Mouse (Mus musculus) activated CD4-positive, CD25-positive, alpha-beta regulatory T cell, adult 9 weeks (primary cell): ENCODE results near the gene Eif3f. TPM values are rescaled to one million over a fixed set of nuclear protein-coding genes. Genes with fewer than 3 reads are reported as not detected.

Source experiments
- polyA plus RNA-seq: library from polyadenylated mRNA; unstranded; fragments of 100-300 nt; shearing (Covaris generic); gene quantifications from one replicate; pipeline ENCODE4 v1.2.1, GENCODE M21; 2017

Eif3f gene
- 31.2 TPM for polyA plus RNA-seq

GRCm38 (mm10) chr7:108933794-108934731 lies at the start of gene Eif3f:
Gene Eif3f (plus strand): TSS chr7:108934417.

DNA sequence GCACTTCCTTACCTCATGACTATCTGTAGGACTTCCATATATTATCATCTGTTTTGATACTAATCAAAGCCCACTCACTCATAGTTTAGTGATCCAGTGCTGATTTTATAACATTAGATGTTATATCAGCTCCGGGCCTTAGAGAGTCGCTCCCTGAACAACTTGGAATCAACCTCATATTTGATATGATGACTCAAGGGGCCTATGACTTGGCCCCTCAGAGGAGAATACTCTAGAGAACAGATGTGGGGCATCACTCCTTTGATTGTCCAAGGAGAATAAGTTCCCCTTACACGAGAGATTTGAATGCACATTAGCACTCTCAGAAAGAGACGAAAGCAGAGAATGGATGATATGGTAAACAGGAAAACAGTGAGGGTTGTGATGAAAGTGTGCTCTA lies 49.3 kb upstream of the Eif3f start, which contains the start of gene Olfr518:
Olfr518 (minus strand) TSS at position 101 of the 400 bp plus-strand sequence.

GRCm38 (mm10) chr7:108894320-108894719 lies 39.9 kb upstream of the Eif3f start, which contains the start of gene Olfr519:
Gene Olfr519 (minus strand): TSS chr7:108894420.

DNA sequence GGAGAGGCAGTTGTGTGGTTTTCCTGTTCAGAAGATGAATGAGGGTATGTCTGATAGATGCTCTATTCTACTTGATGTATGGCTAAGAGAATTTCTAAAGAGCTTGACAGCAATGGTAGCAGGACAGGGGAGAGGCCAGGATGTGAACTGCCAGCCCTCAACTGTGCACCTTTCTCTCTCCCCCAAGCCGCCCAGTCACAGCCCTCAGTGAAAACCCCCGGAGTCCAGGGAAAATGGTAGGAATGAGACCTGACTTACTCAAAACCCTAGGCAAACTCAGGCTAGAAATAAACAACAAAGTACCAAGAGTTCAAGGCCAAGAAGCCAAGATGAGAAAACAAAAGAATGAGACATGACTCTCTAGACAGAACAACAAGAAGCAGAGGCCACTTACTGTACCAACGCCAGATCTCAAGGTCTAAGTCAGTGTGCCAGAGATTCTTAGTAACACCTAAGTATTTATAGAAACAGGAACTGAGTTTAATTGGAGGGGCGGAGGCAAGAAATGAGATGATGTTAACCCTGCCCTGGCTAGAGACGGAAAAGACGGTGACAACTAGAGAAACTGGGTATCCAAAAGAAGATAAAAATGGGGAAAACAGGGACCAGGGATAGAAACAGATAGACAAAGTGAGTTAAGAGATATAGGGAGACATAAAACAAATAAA lies 4.4 kb upstream of the Eif3f start, which contains the start of gene Nlrp10:
Nlrp10 (minus strand) TSS at position 453 of the 668 bp plus-strand sequence.

DNA sequence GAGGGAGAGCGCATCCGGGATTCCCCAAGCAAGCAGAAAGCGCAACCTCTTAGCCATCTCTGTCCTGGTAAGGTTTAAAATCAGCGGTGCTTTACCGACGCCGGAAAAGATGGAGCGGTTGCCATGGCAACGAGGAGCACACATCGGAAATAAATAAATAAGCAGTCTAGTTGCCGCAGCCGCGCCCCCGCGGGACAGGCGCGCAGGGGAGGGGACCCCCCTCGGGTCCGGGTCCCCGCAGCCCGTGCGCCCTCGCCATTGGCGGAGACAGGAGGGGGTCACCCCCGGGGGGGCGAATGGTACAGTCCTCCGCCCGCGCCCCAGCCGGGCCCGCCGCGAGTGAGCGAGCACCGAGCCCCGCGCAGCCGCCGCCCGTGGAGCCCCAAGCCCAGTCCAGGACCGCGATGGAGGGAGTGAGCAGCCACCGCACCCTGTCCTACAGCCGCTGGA lies 16.1 kb downstream of the Eif3f start, which contains the start of gene Tub:
Tub (plus strand) TSS at position 27 of the 450 bp plus-strand sequence.

Other genes with a start within 250 kb of the Eif3f start
- gene Olfr512, start 221.1 kb upstream of the Eif3f start, polyA plus RNA-seq = not detected
- not detected for gene Olfr513, start 183.4 kb upstream of the Eif3f start, polyA plus RNA-seq
- gene Olfr514, start 108.4 kb upstream of the Eif3f start, polyA plus RNA-seq = not detected
- not detected for gene Olfr516, start 83.9 kb upstream of the Eif3f start, polyA plus RNA-seq
- gene Olfr517, start 62.0 kb upstream of the Eif3f start, polyA plus RNA-seq = not detected
- not detected for gene Olfr518, start 49.4 kb upstream of the Eif3f start, polyA plus RNA-seq
- gene Olfr519, start 40.0 kb upstream of the Eif3f start, polyA plus RNA-seq = not detected
- gene Nlrp10, start 4.2 kb upstream of the Eif3f start, polyA plus RNA-seq = 0.07 TPM
- gene Tub, start 15.9 kb downstream of the Eif3f start, polyA plus RNA-seq = 0.82 TPM
- gene Ric3, start 148.9 kb downstream of the Eif3f start, polyA plus RNA-seq = 0.50 TPM
- not detected for gene Lmo1, start 240.8 kb downstream of the Eif3f start, polyA plus RNA-seq